Mouse (Mus musculus) embryonic facial prominence, embryonic 14.5 days (tissue): ENCODE measurements around the gene Capn10. TPM values are rescaled to one million over a fixed set of nuclear protein-coding genes. Genes with fewer than 3 reads are reported as not detected.
A peak's percentile ranks its signal among the peaks of the same experiment; 100 is the strongest.
"Not testable (repeated sequence)": the region's sequence is repeated elsewhere in the genome, so short reads cannot be mapped to it uniquely, and the experiment has no call there.

Source experiments
- ATAC-seq: fragments of 200-750 bp; cut with Nextera tagmentation; 2 replicates; pipeline ENCODE4 v1.8.0; 2017; ENCODE audit warnings: low read depth, moderate number of reproducible peaks, moderate TSS enrichment
- DNase-seq: peaks from one replicate; pipeline ENCODE4 v3.0.0-alpha.2; 2015; ENCODE audit warnings: low spot score
- H3K27ac ChIP-seq: fragments of 300-500 bp; sonication (generic); replicated peaks from 2 replicates; pipeline ENCODE4 v1.5.1; 2014; ENCODE audit warnings: low read depth, mild to moderate bottlenecking, low read length, moderate library complexity
- H3K27me3 ChIP-seq: fragments of 300-500 bp; sonication (generic); replicated peaks from 2 replicates; pipeline ENCODE4 v1.6.1; 2014; ENCODE audit warnings: low read length; ENCODE audit not compliant: control insufficient read depth, insufficient read depth
- H3K36me3 ChIP-seq: fragments of 300-500 bp; sonication (generic); 2 replicates; pipeline ENCODE4 v1.6.1; 2014; ENCODE audit warnings: low read length, mixed read lengths; ENCODE audit not compliant: control insufficient read depth, insufficient read depth
- H3K4me1 ChIP-seq: fragments of 300-500 bp; sonication (generic); 2 replicates; pipeline ENCODE4 v1.6.1; 2014; ENCODE audit warnings: antibody characterized with exemption, low read length; ENCODE audit not compliant: control insufficient read depth, insufficient read depth
- H3K4me2 ChIP-seq: fragments of 300-500 bp; sonication (generic); 2 replicates; pipeline ENCODE4 v1.6.1; 2014; ENCODE audit warnings: low read depth, mild to moderate bottlenecking, low read length, moderate library complexity, mixed read lengths
- H3K4me3 ChIP-seq: fragments of 300-500 bp; sonication (generic); 2 replicates; pipeline ENCODE4 v1.5.1; 2014; ENCODE audit warnings: low read depth, mild to moderate bottlenecking, low read length
- H3K9ac ChIP-seq: fragments of 300-500 bp; sonication (generic); 2 replicates; pipeline ENCODE4 v1.6.1; 2014; ENCODE audit warnings: low read depth, mild to moderate bottlenecking, low read length, moderate library complexity, mixed read lengths
- H3K9me3 ChIP-seq: fragments of 300-500 bp; sonication (generic); 2 replicates; pipeline ENCODE4 v1.6.1; 2016; ENCODE audit warnings: low read length; ENCODE audit not compliant: control insufficient read depth
- WGBS: fragments of 180-500 bp; shearing (Covaris S2); extraction: QIAGEN DNeasy Blood & Tissue Kit; methylation state at CpG from one replicate; pipeline ENCODE4 v1.1.7; 2014; 5-methylcytosine and 5-hydroxymethylcytosine counted together
- polyA plus RNA-seq: library from polyadenylated mRNA; unstranded; fragments of >200 nt; fragmentation: Nextera tagmentation; extraction: Ambion mirVana; gene quantifications from 2 replicates; pipeline ENCODE4 v1.2.1, GENCODE M21; 2014

Capn10 gene
- polyA plus RNA-seq, 1 experiment from 2014 or later, result 24.4 TPM

DNA sequence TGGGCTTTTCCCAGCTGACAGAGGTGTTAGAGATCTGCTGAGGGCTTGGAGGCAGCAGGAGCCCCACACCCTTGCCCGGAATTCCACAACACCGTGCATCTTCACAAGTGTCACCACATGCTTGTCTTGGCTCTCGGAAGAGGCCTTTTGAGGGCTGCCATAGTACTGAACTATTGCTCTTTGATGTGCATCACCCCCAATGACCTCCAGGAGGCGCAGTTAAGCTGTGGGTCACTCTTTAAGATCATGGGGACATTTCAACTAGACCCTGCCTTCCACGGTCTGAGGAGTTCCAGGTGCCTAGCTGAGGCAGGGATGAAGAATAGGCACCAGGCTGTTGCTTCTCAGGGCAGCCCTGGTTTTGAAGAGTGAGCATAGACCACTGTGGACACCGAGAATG, 15.2 kb downstream of the Capn10 start:
- Histone ChIP-seq H3K36me3 (peaks cover 46% of the 10 kb centered on the region), H3K27ac (no peak overlapping the region)

DNA sequence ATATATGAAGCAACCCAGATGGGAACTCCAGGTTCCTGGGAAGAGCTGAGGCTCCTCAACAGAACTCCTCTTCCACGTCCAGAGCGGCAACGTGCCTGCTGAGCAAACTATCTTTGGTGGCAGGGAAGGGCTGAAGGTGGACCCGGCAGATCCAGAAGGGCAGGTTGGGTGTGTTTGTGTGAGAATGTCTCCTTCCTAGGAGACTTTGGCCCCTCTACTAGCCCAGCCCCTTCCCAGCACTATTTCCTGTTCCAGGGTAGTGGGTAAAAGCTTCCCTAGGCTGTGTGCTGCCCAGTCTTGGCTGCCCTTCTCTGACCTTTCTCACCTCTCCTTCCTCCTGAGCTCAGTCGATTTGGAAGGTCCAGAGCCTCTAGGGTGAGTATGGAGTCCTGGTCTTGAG, 16.4 kb downstream of the Capn10 start, which contains the start of gene Gpr35:
Gene Gpr35, plus strand, starts transcription at position 259 of the 400 bp plus-strand sequence.
- H3K27me3 ChIP-seq, result no peaks in the 10 kb centered on the region
- no peak for ATAC-seq
- whole genome bisulfite sequencing, result 68% methylated on average over 5 of the region's 5 CpGs

More for the DNA sequence above, 15.2 kb downstream of the Capn10 start:
- WGBS, result 61% methylated on average over 6 of the region's 6 CpGs
- H3K9me3 ChIP-seq, result no peaks in the 10 kb centered on the region
- no peak overlapping the region for H3K9ac ChIP-seq
- H3K4me2 ChIP-seq, result no peak overlapping the region
- DNase-seq, result no peak
- ATAC-seq, result no peak
- no peaks in the 10 kb centered on the region for H3K4me1 ChIP-seq
- no peaks in the 10 kb centered on the region for H3K27me3 ChIP-seq
- no peak overlapping the region for H3K4me3 ChIP-seq

DNA sequence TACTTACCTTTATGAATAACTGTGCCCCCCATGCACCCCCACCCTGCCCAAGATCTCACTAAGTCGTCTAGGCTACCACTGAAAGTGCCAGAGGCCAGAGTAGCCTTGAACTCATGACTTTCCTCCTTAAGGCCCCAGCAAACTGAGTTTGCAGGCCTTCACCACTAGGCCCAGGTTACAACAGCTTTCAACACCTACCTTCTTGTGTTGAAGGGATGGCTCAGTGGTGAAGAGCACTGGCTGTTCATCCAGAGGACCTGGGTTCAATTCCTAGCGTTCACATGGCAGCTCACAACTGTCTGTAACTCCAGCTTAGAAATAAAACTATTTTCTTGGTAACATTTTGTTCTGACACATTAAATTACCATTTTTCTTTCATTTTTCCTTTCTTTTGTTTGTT, 19.5 kb downstream of the Capn10 start:
- no peaks in the 10 kb centered on the region for H3K27me3 ChIP-seq
- H3K9ac ChIP-seq, result no peak overlapping the region
- H3K4me2 ChIP-seq, result no peak overlapping the region
- H3K36me3 ChIP-seq, result 0 out of 2 replicates have a peak, but pooled peaks cover 6% of the 10 kb centered on the region
- DNase-seq (no peak), ATAC-seq (no peak)
- 72% methylated on average over 2 of the region's 2 CpGs for WGBS
- H3K27ac ChIP-seq, result no peak overlapping the region
- H3K9me3 ChIP-seq, result no peaks in the 10 kb centered on the region
- H3K4me3 ChIP-seq, result no peak overlapping the region
- H3K4me1 ChIP-seq, result no peaks in the 10 kb centered on the region

More for the DNA sequence above, 16.4 kb downstream of the Capn10 start, which contains the start of gene Gpr35:
- Histone ChIP-seq H3K4me3 (no peak within 1 kb of the TSS), H3K27ac (no peak within 1 kb of the TSS), H3K9ac (no peak within 1 kb of the TSS), H3K4me2 (no peak within 1 kb of the TSS), H3K9me3 (no peaks in the 10 kb centered on the region), H3K4me1 (no peaks in the 10 kb centered on the region), H3K36me3 (peaks cover 35% of the 10 kb centered on the region)
- DNase-seq, result no peak

DNA sequence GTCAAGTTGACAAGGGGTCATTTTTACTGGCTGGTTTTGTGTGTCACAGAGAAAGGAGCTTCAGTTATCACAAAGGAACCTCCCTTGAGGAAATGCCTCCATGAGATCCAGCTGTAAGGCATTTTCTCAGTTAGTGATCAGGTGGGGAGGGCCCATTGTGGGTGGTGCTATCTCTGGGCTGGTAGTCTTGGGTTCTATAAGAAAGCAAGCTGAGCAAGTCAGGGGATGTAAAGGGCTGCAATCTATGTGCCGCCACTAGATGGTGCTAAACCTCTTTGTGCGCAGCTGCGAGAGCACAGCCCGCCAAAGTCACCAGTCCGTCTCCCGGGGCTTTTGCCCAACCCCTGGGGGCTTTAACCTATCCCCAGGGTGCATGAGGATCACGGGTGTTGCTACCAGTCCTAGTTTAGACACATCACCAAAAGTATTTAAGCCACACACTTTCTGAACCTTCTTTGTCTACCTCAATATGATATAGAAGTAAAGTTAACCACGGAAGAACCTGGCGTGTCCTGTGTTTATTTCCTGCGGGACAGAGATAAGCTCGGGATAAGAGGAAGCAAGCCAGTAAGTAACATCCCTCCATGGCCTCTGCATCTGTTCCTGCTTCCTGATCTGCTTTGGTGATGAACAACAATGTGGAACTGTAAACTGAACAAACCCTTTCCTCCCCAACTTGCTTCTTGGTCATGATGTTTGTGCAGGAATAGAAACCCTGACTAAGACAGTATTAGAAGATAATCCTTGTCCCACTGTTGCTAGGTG, 22.6 kb downstream of the Capn10 start:
- ATAC-seq (peak; percentile 18; the same call in 1 of the 2 replicates), DNase-seq (peak; percentile 22)
- not testable (repeated sequence) for H3K27ac ChIP-seq, H3K27me3 ChIP-seq, H3K9me3 ChIP-seq, H3K4me1 ChIP-seq, H3K36me3 ChIP-seq
- WGBS, result 14% methylated on average over 7 of the region's 11 CpGs
- Histone ChIP-seq H3K4me3 (0 out of 2 replicates have a peak overlapping the region, but pooled peaks have one; percentile 6), H3K9ac (peak overlapping the region; percentile 25; the same call in 1 of the 2 replicates), H3K4me2 (peak overlapping the region; percentile 49)

DNA sequence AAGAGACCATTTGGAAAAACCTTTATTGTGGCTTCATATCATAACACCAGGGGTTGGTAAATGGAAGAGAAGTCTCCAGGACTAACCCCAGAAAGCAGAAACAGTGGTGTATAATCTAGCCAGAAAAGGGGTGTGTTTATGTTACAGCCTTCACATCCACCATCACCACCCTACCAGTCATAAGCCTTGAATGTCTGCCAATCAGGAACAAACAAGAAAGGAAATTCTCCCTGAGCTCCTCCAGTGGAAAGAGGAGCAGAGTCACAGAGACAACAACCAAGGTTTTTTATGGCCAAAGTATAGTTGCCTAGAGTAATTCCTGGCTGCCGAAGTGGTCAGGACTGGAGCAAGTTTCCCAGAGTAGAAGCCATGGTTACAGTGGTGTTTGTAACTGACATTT, 24.8 kb downstream of the Capn10 start:
- no peak overlapping the region for H3K27ac ChIP-seq
- no peak overlapping the region for H3K4me2 ChIP-seq
- H3K9ac ChIP-seq, result no peak overlapping the region
- H3K27me3 ChIP-seq, result no peaks in the 10 kb centered on the region
- ATAC-seq (no peak), DNase-seq (no peak)
- H3K4me1 ChIP-seq, result no peaks in the 10 kb centered on the region
- no peak overlapping the region for H3K4me3 ChIP-seq
- no peaks in the 10 kb centered on the region for H3K9me3 ChIP-seq
- no peaks in the 10 kb centered on the region for H3K36me3 ChIP-seq
- 92% methylated on average over 1 of the region's 1 CpGs for WGBS

DNA sequence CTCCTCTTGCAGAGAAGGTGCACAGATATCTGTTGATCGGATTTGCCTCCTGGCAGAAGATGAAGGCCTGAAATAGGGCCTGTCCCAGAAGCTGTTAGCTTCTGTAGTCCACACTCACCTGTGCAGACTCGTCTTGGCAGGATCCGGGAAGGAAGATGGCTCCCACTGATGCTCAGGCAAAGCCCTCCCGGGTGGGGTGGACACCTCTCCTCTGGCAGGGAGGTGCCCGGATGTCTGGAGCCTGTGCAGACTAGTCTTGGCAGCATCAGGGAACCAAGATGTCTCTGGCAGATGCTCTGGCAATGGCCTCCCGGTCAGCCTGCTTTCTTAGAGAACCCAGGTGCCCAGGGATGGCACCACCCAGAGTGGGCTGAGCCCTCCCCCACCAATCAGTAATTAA, 36.6 kb downstream of the Capn10 start:
- H3K27ac ChIP-seq, H3K4me3 ChIP-seq, H3K4me1 ChIP-seq, ATAC-seq, H3K9me3 ChIP-seq, H3K9ac ChIP-seq, H3K4me2 ChIP-seq, H3K36me3 ChIP-seq, DNase-seq, H3K27me3 ChIP-seq: not testable (repeated sequence)
- 86% methylated on average over 6 of the region's 6 CpGs for WGBS

DNA sequence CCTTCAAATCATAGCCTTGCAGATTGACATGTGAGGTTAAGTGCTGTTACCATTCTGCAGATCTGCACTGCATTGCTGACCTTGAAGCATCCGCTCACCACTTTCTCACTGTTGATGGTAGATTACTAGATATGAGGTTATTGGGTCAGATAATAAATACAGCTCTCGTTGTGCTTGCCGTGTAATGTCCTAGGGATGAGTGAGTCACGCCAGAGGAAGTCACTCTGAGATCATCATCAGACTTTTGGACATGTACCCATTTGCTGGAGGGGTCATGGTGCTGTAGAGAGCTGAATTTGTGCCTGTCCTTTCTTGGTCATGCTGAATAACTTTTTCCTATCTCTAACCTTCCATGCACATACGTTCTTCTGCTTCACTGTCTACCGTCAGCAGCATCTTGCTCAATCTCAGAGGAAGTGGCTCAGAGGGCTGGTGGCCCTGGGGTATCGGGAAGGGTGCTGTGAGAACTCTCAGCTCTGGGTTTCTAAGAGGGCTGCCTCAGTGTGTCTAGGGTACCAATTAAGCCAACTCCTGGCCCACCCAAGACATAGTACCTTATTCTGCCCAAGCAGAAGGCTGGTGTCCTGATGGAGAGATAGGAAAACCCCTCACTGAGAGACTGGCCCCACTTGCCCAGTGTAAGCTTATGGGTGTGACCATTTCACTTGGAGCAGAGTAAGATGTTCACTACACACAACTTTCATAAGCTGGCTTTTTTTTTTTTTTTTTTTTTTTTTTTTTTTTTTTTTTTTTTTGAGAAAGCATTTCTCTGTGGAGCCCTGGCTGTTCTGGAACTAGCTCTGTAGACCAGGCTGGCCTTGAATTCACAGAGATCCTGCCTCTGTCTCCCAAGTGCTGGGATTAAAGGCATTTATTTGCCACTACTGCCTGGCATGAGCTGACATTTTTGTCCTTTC, 38.0 kb downstream of the Capn10 start:
- ATAC-seq (no peak), DNase-seq (no peak)
- Histone ChIP-seq H3K9ac (no peak overlapping the region), H3K9me3 (no peaks in the 10 kb centered on the region), H3K4me2 (no peak overlapping the region), H3K4me1 (no peaks in the 10 kb centered on the region), H3K27me3 (no peaks in the 10 kb centered on the region), H3K27ac (no peak overlapping the region), H3K4me3 (no peak overlapping the region), H3K36me3 (no peaks in the 10 kb centered on the region)
- 84% methylated on average over 7 of the region's 7 CpGs for WGBS

DNA sequence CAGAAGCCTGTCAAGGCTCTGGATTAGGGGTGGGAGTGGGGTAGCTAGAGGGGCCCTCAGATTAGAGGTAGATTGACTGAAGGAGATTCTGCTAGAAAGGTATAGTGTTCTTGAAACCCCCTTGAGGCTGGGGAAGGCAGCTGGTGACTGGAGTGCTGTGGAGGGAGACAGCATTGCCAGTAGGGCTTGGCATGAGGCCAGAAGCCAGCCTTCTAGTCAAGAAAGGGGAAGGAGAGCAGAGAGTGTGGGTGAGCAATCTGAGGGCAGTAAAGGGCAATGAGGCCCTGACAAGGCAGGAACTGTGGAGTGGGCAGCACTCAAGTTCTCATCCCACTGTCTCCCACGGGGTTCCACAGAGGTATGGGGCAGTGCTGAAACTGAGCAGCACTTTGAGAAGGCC, 38.7 kb downstream of the Capn10 start:
- Histone ChIP-seq H3K4me2 (no peak overlapping the region), H3K27ac (no peak overlapping the region), H3K9me3 (no peaks in the 10 kb centered on the region), H3K4me1 (no peaks in the 10 kb centered on the region), H3K36me3 (no peaks in the 10 kb centered on the region), H3K4me3 (no peak overlapping the region), H3K9ac (no peak overlapping the region), H3K27me3 (no peaks in the 10 kb centered on the region)
- DNase-seq (peak; percentile 57), ATAC-seq (peak; percentile 26; the same call in 1 of the 2 replicates)
- WGBS, result 77% methylated on average over 1 of the region's 1 CpGs
